Mouse (Mus musculus): ENCODE results near the gene Arhgap23. TPM values are rescaled to one million over a fixed set of nuclear protein-coding genes. Genes with fewer than 3 reads are reported as not detected.
A peak's percentile ranks its signal among the peaks of the same experiment; 100 is the strongest.

Gene Arhgap23
- polyA plus RNA-seq, 1 experiment from 2014 or later: 6.0 TPM

GRCm38 (mm10) chr11:97509715-97510485 is 94.6 kb downstream of the Arhgap23 start:
- ATAC-seq (replicated peaks; ENCODE audit: insufficient number of reproducible peaks, insufficient read depth, low FRiP score, low read depth): no peak
- Histone ChIP-seq H3K9ac (no peak overlapping the region), H3K27ac (no peak overlapping the region), H3K4me1 (replicated peaks) (peaks cover 9% of the 10 kb centered on the region; the same call in 1 of the 2 replicates), H3K36me3 (no peaks in the 10 kb centered on the region), H3K4me3 (no peak overlapping the region), H3K27me3 (peaks cover 6% of the 10 kb centered on the region; the same call in 1 of the 2 replicates), H3K9me3 (replicated peaks) (no peaks in the 10 kb centered on the region), H3K4me2 (no peak overlapping the region)
- WGBS: 68% methylated on average over 24 of the region's 24 CpGs

- peaks cover 9% of the 10 kb centered on the region; the same call in 1 of the 2 replicates for H3K4me1 ChIP-seq (replicated peaks)
- WGBS: 30% methylated on average over 10 of the region's 10 CpGs
- peak overlapping the region; percentile 63 for H3K27ac ChIP-seq
- peak overlapping the region; percentile 21; the same call in 1 of the 2 replicates for H3K4me3 ChIP-seq
- peak overlapping the region; percentile 33 for H3K4me2 ChIP-seq
- no peak overlapping the region for H3K9ac ChIP-seq
- no peaks in the 10 kb centered on the region for H3K9me3 ChIP-seq (replicated peaks)
- ATAC-seq (replicated peaks; ENCODE audit: insufficient number of reproducible peaks, insufficient read depth, low FRiP score, low read depth): 0 out of 2 replicates have a peak, but pooled peaks have one; percentile 7
- H3K36me3 ChIP-seq: no peaks in the 10 kb centered on the region
- H3K27me3 ChIP-seq: peaks cover 6% of the 10 kb centered on the region; the same call in 1 of the 2 replicates
Measured at GRCm38 (mm10) chr11:97510966-97511660, 95.8 kb downstream of the Arhgap23 start.

DNA sequence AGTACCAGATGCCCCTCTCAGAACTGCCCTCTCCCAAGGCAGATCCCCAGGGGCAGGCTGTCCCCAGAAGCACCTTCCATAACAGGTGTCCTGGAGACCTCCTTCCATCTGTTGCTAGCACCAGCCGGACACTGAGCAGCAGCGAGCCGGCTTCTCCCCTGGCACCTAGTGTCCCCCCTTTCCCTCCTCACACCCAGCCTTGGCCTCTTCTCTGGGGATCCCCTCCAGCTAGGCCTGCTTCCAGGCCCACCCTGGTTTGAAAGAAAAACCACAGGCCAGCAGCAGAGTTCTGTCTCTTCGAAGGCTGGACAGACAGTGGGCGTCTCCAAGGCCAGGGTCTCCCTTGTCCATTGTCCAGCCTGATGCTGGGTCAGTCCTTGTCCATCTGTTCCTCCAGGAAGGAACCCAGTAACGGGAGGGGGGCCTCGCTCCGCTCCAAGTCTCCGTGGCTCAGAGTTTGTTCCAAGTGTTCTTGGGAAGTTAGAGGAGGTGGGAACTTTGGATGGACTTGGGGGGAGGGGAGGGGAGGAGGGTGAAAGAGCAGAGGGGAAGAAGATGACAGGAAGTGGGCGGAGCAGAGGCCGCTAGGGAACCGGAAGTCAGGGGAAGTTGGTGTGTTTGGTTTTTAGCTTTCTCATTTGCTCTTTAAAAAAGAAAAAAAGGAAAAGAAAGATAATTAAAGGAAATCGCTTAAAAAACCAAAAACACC is 96.5 kb downstream of the Arhgap23 start:
- Histone ChIP-seq H3K4me2 (peak overlapping the region; percentile 33), H3K9ac (peak overlapping the region; percentile 9; the same call in 1 of the 2 replicates), H3K9me3 (replicated peaks) (no peaks in the 10 kb centered on the region), H3K4me1 (replicated peaks) (peaks cover 9% of the 10 kb centered on the region; the same call in 1 of the 2 replicates), H3K27ac (peak overlapping the region; percentile 63), H3K4me3 (peak overlapping the region; percentile 21), H3K36me3 (no peaks in the 10 kb centered on the region), H3K27me3 (peaks cover 6% of the 10 kb centered on the region; the same call in 1 of the 2 replicates)
- ATAC-seq (replicated peaks; ENCODE audit: insufficient number of reproducible peaks, insufficient read depth, low FRiP score, low read depth): peak; percentile 40
- WGBS: 50% methylated on average over 13 of the region's 13 CpGs

DNA sequence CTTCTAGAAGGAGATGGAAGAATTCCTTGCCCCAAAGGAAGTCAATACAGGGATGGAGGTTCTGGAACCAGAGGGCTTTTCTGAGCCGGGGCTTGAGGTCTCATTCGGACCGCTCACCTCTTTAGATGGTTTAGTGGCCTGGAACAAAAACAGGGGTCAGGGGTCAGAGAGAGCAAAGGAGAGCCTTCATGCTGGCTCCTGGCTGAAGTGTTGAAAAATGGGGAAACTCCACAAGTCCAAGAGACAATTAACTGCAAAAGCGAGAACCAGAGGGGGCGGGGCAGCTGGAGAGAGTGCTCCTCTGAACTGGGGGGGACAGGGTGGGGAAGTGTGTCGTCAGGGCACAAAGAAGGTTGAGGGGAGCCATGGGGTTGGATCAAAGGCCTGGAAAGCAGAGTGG is 97.2 kb downstream of the Arhgap23 start:
- WGBS: 72% methylated on average over 6 of the region's 6 CpGs
- no peaks in the 10 kb centered on the region for H3K9me3 ChIP-seq (replicated peaks)
- peak overlapping the region; percentile 33 for H3K4me2 ChIP-seq
- H3K4me3 ChIP-seq: no peak overlapping the region
- peaks cover 9% of the 10 kb centered on the region; the same call in 1 of the 2 replicates for H3K4me1 ChIP-seq (replicated peaks)
- H3K27ac ChIP-seq: peak overlapping the region; percentile 45
- peaks cover 6% of the 10 kb centered on the region; the same call in 1 of the 2 replicates for H3K27me3 ChIP-seq
- no peaks in the 10 kb centered on the region for H3K36me3 ChIP-seq
- no peak overlapping the region for H3K9ac ChIP-seq
- ATAC-seq (replicated peaks; ENCODE audit: insufficient number of reproducible peaks, insufficient read depth, low FRiP score, low read depth): no peak

DNA sequence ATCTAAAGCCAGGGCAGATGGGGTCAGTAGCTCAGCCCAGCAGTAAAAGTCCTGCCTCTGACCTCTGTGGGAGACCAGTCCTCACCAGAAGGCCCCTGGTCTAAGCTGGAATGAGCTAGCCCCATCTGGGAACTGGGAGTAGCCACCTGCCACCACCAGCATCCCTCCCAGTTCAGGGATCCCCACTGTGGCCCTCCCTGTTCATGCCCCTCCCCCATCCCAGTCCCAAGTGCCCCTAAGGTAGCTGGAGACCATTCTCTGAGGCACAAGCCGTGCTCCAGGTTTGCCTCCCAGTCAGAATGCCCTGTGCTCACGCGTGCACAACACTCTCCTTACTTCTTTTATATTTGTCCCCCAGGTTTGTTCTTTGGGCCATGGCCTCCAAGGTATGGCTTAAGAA is 97.7 kb downstream of the Arhgap23 start:
- Histone ChIP-seq H3K4me2 (no peak overlapping the region), H3K4me1 (replicated peaks) (peaks cover 9% of the 10 kb centered on the region; the same call in 1 of the 2 replicates), H3K9me3 (replicated peaks) (no peaks in the 10 kb centered on the region), H3K36me3 (no peaks in the 10 kb centered on the region), H3K4me3 (no peak overlapping the region), H3K27me3 (peaks cover 6% of the 10 kb centered on the region; the same call in 1 of the 2 replicates), H3K27ac (no peak overlapping the region), H3K9ac (no peak overlapping the region)
- ATAC-seq (replicated peaks; ENCODE audit: insufficient number of reproducible peaks, insufficient read depth, low FRiP score, low read depth): no peak
- WGBS: 86% methylated on average over 3 of the region's 3 CpGs

- H3K4me2 ChIP-seq: no peak overlapping the region
- H3K4me3 ChIP-seq: no peak overlapping the region
- no peak for ATAC-seq (replicated peaks; ENCODE audit: insufficient number of reproducible peaks, insufficient read depth, low FRiP score, low read depth)
- H3K4me1 ChIP-seq (replicated peaks): 0 out of 2 replicates have a peak, but pooled peaks cover 6% of the 10 kb centered on the region
- H3K9ac ChIP-seq: no peak overlapping the region
- peaks cover 44% of the 10 kb centered on the region for H3K27me3 ChIP-seq
- 91% methylated on average over 7 of the region's 7 CpGs for WGBS
- no peaks in the 10 kb centered on the region for H3K9me3 ChIP-seq (replicated peaks)
- H3K36me3 ChIP-seq: no peaks in the 10 kb centered on the region
- H3K27ac ChIP-seq: no peak overlapping the region
Measured at GRCm38 (mm10) chr11:97520541-97520940, 105.2 kb downstream of the Arhgap23 start.

- H3K36me3 ChIP-seq: no peaks in the 10 kb centered on the region
- H3K4me2 ChIP-seq: no peak overlapping the region
- 0 out of 2 replicates have a peak, but pooled peaks cover 6% of the 10 kb centered on the region for H3K4me1 ChIP-seq (replicated peaks)
- no peak overlapping the region for H3K27ac ChIP-seq
- H3K4me3 ChIP-seq: no peak overlapping the region
- ATAC-seq (replicated peaks; ENCODE audit: insufficient number of reproducible peaks, insufficient read depth, low FRiP score, low read depth): no peak
- no peaks in the 10 kb centered on the region for H3K9me3 ChIP-seq (replicated peaks)
- peaks cover 55% of the 10 kb centered on the region for H3K27me3 ChIP-seq
- no peak overlapping the region for H3K9ac ChIP-seq
- 71% methylated on average over 29 of the region's 29 CpGs for WGBS
Measured at GRCm38 (mm10) chr11:97521741-97522474, 106.6 kb downstream of the Arhgap23 start.

DNA sequence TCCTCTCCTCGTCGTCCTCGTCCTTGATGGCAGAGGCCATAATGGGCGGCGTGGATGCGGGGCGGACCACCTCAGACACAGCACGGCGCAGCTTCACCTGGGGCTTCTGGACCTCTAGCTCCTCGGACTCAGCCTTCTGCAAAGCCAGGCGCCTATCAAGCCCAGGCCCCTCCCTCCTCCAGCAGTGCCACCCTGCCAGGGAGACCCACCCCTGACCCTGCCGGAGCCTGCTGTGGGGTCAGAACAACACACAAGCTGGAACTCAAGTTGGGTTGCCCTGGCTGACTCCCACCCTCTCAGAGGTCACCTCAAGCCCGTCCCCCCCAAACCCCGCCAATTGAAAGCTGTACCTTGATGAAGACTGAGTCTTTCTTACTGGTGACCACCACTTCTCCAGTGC is 107.8 kb downstream of the Arhgap23 start:
- 75% methylated on average over 14 of the region's 14 CpGs for WGBS
- Histone ChIP-seq H3K27ac (no peak overlapping the region), H3K4me3 (no peak overlapping the region), H3K4me1 (replicated peaks) (0 out of 2 replicates have a peak, but pooled peaks cover 6% of the 10 kb centered on the region), H3K9ac (no peak overlapping the region), H3K27me3 (peaks cover 59% of the 10 kb centered on the region), H3K4me2 (no peak overlapping the region), H3K36me3 (no peaks in the 10 kb centered on the region), H3K9me3 (replicated peaks) (no peaks in the 10 kb centered on the region)
- no peak for ATAC-seq (replicated peaks; ENCODE audit: insufficient number of reproducible peaks, insufficient read depth, low FRiP score, low read depth)

GRCm38 (mm10) chr11:97523827-97524261 is 108.5 kb downstream of the Arhgap23 start:
- Histone ChIP-seq H3K4me3 (no peak overlapping the region), H3K4me1 (replicated peaks) (0 out of 2 replicates have a peak, but pooled peaks cover 6% of the 10 kb centered on the region), H3K4me2 (no peak overlapping the region), H3K27ac (no peak overlapping the region), H3K9ac (no peak overlapping the region), H3K9me3 (replicated peaks) (no peaks in the 10 kb centered on the region), H3K36me3 (no peaks in the 10 kb centered on the region), H3K27me3 (peaks cover 59% of the 10 kb centered on the region)
- 9% methylated on average over 1 of the region's 1 CpGs for WGBS
- no peak for ATAC-seq (replicated peaks; ENCODE audit: insufficient number of reproducible peaks, insufficient read depth, low FRiP score, low read depth)

- Histone ChIP-seq H3K4me2 (no peak overlapping the region), H3K27ac (no peak overlapping the region), H3K4me1 (replicated peaks) (0 out of 2 replicates have a peak, but pooled peaks cover 6% of the 10 kb centered on the region), H3K36me3 (no peaks in the 10 kb centered on the region), H3K27me3 (peaks cover 59% of the 10 kb centered on the region), H3K4me3 (no peak overlapping the region), H3K9me3 (replicated peaks) (no peaks in the 10 kb centered on the region), H3K9ac (no peak overlapping the region)
- ATAC-seq (replicated peaks; ENCODE audit: insufficient number of reproducible peaks, insufficient read depth, low FRiP score, low read depth): no peak
- WGBS: 54% methylated on average over 9 of the region's 9 CpGs
Measured at GRCm38 (mm10) chr11:97524306-97524705, 109.0 kb downstream of the Arhgap23 start.
